Mouse (Mus musculus) neural tube, embryonic 11.5 days (tissue): ENCODE results near the gene Nfia. TPM values are rescaled to one million over a fixed set of nuclear protein-coding genes. Genes with fewer than 3 reads are reported as not detected.

Experiments used
- ATAC-seq: fragments of 200-750 bp; cut with Nextera tagmentation; 2 replicates; pipeline ENCODE4 v1.8.0; 2017; ENCODE audit warnings: moderate number of reproducible peaks, mild to moderate bottlenecking, moderate TSS enrichment, moderate library complexity; ENCODE audit not compliant: insufficient read depth, low FRiP score, low TSS enrichment
- DNase-seq: peaks from one replicate; pipeline ENCODE4 v3.0.0-alpha.2; 2015; ENCODE audit warnings: low spot score
- H3K27ac ChIP-seq: fragments of 300-500 bp; sonication (generic); 2 replicates; pipeline ENCODE4 v1.5.1; 2014; ENCODE audit warnings: low read depth, mild to moderate bottlenecking, low read length
- H3K27me3 ChIP-seq: fragments of 300-500 bp; sonication (generic); 2 replicates; pipeline ENCODE4 v1.6.1; 2014; ENCODE audit warnings: mild to moderate bottlenecking, low read length, mixed read lengths; ENCODE audit not compliant: control insufficient read depth, insufficient read depth
- H3K36me3 ChIP-seq: fragments of 300-500 bp; sonication (generic); 2 replicates; pipeline ENCODE4 v1.6.1; 2014; ENCODE audit warnings: mild to moderate bottlenecking, low read length, moderate library complexity, mixed read lengths; ENCODE audit not compliant: control insufficient read depth, insufficient read depth
- H3K4me1 ChIP-seq: fragments of 300-500 bp; sonication (generic); 2 replicates; pipeline ENCODE4 v1.6.1; 2014; ENCODE audit warnings: low read length, mixed read lengths; ENCODE audit not compliant: control insufficient read depth, insufficient read depth
- H3K4me2 ChIP-seq: fragments of 300-500 bp; sonication (generic); 2 replicates; pipeline ENCODE4 v1.6.1; 2014; ENCODE audit warnings: low read depth, mild to moderate bottlenecking, moderate library complexity
- H3K4me3 ChIP-seq: fragments of 300-500 bp; sonication (generic); 2 replicates; pipeline ENCODE4 v1.5.1; 2014; ENCODE audit warnings: low read depth, low read length
- H3K9ac ChIP-seq: fragments of 300-500 bp; sonication (generic); 2 replicates; pipeline ENCODE4 v1.6.1; 2014; ENCODE audit warnings: mild to moderate bottlenecking, low read length
- H3K9me3 ChIP-seq: fragments of 300-500 bp; sonication (generic); 2 replicates; pipeline ENCODE4 v1.6.1; 2016; ENCODE audit warnings: low read length; ENCODE audit not compliant: control insufficient read depth
- WGBS: fragments of 180-500 bp; shearing (Covaris S2); extraction: QIAGEN DNeasy Blood & Tissue Kit; methylation state at CpG from one replicate; pipeline ENCODE4 v1.1.7; 2014; 5-methylcytosine and 5-hydroxymethylcytosine counted together
- polyA plus RNA-seq: library from polyadenylated mRNA; unstranded; fragments of >200 nt; fragmentation: Nextera tagmentation; extraction: Ambion mirVana; gene quantifications from 2 replicates; pipeline ENCODE4 v1.2.1, GENCODE M21; 2014

Gene Nfia
- polyA plus RNA-seq, 1 experiment from 2014 or later, result 29.0 TPM

GRCm38 (mm10) chr4:98099433-98099832, 326.9 kb downstream of the Nfia start:
- DNase-seq (no peak), ATAC-seq (peak; percentile 56; the same call in 1 of the 2 replicates)
- H3K4me3 ChIP-seq, result no peak overlapping the region
- H3K27ac ChIP-seq, result no peak overlapping the region
- H3K4me1 ChIP-seq, result peaks cover 28% of the 10 kb centered on the region
- no peaks in the 10 kb centered on the region for H3K27me3 ChIP-seq
- H3K9ac ChIP-seq, result no peak overlapping the region
- WGBS, result 48% methylated on average over 5 of the region's 5 CpGs
- no peaks in the 10 kb centered on the region for H3K9me3 ChIP-seq
- H3K36me3 ChIP-seq, result no peaks in the 10 kb centered on the region
- H3K4me2 ChIP-seq, result no peak overlapping the region

GRCm38 (mm10) chr4:98101153-98102096, 328.9 kb downstream of the Nfia start:
- H3K27me3 ChIP-seq, result no peaks in the 10 kb centered on the region

GRCm38 (mm10) chr4:98102625-98103336, 330.2 kb downstream of the Nfia start:
- H3K4me3 ChIP-seq, result no peak overlapping the region
- no peak overlapping the region for H3K9ac ChIP-seq
- H3K4me1 ChIP-seq, result peaks cover 51% of the 10 kb centered on the region
- H3K36me3 ChIP-seq, result no peaks in the 10 kb centered on the region
- no peak overlapping the region for H3K27ac ChIP-seq
- no peak for DNase-seq
- no peaks in the 10 kb centered on the region for H3K9me3 ChIP-seq
- ATAC-seq, result no peak
- 53% methylated on average over 24 of the region's 24 CpGs for WGBS
- no peaks in the 10 kb centered on the region for H3K27me3 ChIP-seq
- H3K4me2 ChIP-seq, result no peak overlapping the region

More at GRCm38 (mm10) chr4:98101153-98102096, 328.9 kb downstream of the Nfia start:
- Histone ChIP-seq H3K4me3 (no peak overlapping the region), H3K36me3 (no peaks in the 10 kb centered on the region), H3K4me2 (no peak overlapping the region), H3K27ac (no peak overlapping the region), H3K9me3 (no peaks in the 10 kb centered on the region), H3K9ac (peak overlapping the region; percentile 14; the same call in 1 of the 2 replicates), H3K4me1 (peaks cover 38% of the 10 kb centered on the region)
- DNase-seq (no peak), ATAC-seq (no peak)
- 64% methylated on average over 10 of the region's 10 CpGs for WGBS

GRCm38 (mm10) chr4:98103337-98103666, 330.8 kb downstream of the Nfia start:
- Histone ChIP-seq H3K27me3 (no peaks in the 10 kb centered on the region), H3K9ac (no peak overlapping the region), H3K36me3 (no peaks in the 10 kb centered on the region), H3K9me3 (no peaks in the 10 kb centered on the region), H3K4me2 (no peak overlapping the region), H3K4me3 (no peak overlapping the region), H3K4me1 (peaks cover 54% of the 10 kb centered on the region), H3K27ac (no peak overlapping the region)
- WGBS, result 67% methylated on average over 2 of the region's 2 CpGs
- DNase-seq (no peak), ATAC-seq (no peak)

- Histone ChIP-seq H3K4me2 (no peak overlapping the region), H3K4me3 (no peak overlapping the region), H3K36me3 (no peaks in the 10 kb centered on the region), H3K27me3 (no peaks in the 10 kb centered on the region), H3K4me1 (peaks cover 54% of the 10 kb centered on the region), H3K27ac (no peak overlapping the region), H3K9ac (no peak overlapping the region), H3K9me3 (no peaks in the 10 kb centered on the region)
- no peak for DNase-seq
- no peak for ATAC-seq
- WGBS, result 82% methylated on average over 8 of the region's 8 CpGs
Measured at GRCm38 (mm10) chr4:98104161-98104560, 331.6 kb downstream of the Nfia start.

- no peak overlapping the region for H3K9ac ChIP-seq
Measured at GRCm38 (mm10) chr4:98104911-98105702, 332.6 kb downstream of the Nfia start.

GRCm38 (mm10) chr4:98105971-98106370, 333.4 kb downstream of the Nfia start:
- no peak overlapping the region for H3K4me3 ChIP-seq
- peak overlapping the region; percentile 28 for H3K27ac ChIP-seq
- ATAC-seq (no peak), DNase-seq (no peak)
- no peaks in the 10 kb centered on the region for H3K36me3 ChIP-seq
- H3K4me2 ChIP-seq, result no peak overlapping the region; the same call in 1 of the 2 replicates
- WGBS, result 24% methylated on average over 6 of the region's 6 CpGs
- H3K9ac ChIP-seq, result no peak overlapping the region
- H3K9me3 ChIP-seq, result no peaks in the 10 kb centered on the region
- H3K27me3 ChIP-seq, result no peaks in the 10 kb centered on the region
- peaks cover 45% of the 10 kb centered on the region for H3K4me1 ChIP-seq

More at GRCm38 (mm10) chr4:98104911-98105702, 332.6 kb downstream of the Nfia start:
- no peaks in the 10 kb centered on the region for H3K27me3 ChIP-seq
- 56% methylated on average over 9 of the region's 9 CpGs for WGBS
- peaks cover 53% of the 10 kb centered on the region for H3K4me1 ChIP-seq
- peak overlapping the region; percentile 28; the same call in 1 of the 2 replicates for H3K27ac ChIP-seq
- no peaks in the 10 kb centered on the region for H3K9me3 ChIP-seq
- no peaks in the 10 kb centered on the region for H3K36me3 ChIP-seq
- H3K4me3 ChIP-seq, result no peak overlapping the region
- DNase-seq (no peak), ATAC-seq (no peak)
- H3K4me2 ChIP-seq, result no peak overlapping the region

GRCm38 (mm10) chr4:98106445-98107092, 334.0 kb downstream of the Nfia start:
- Histone ChIP-seq H3K36me3 (no peaks in the 10 kb centered on the region), H3K4me3 (no peak overlapping the region), H3K27ac (peak overlapping the region; percentile 75), H3K4me1 (peaks cover 44% of the 10 kb centered on the region), H3K27me3 (no peaks in the 10 kb centered on the region), H3K4me2 (peak overlapping the region; percentile 3), H3K9ac (no peak overlapping the region), H3K9me3 (no peaks in the 10 kb centered on the region)
- WGBS, result 10% methylated on average over 14 of the region's 14 CpGs
- ATAC-seq (no peak), DNase-seq (peak; percentile 56)
